Mouse (Mus musculus) embryonic facial prominence, embryonic 11.5 days (tissue): ENCODE measurements around the gene Dnase1. TPM values are rescaled to one million over a fixed set of nuclear protein-coding genes. Genes with fewer than 3 reads are reported as not detected.

ENCODE experiments used
- ATAC-seq: fragments of 200-750 bp; cut with Nextera tagmentation; replicated peaks from 2 replicates; pipeline ENCODE4 v1.8.0; 2017; ENCODE audit warnings: low read depth; ENCODE audit not compliant: insufficient number of reproducible peaks, low FRiP score, low TSS enrichment
- DNase-seq: peaks from one replicate; pipeline ENCODE4 v3.0.0-alpha.2; 2015; ENCODE audit warnings: low spot score
- H3K27ac ChIP-seq: fragments of 300-500 bp; sonication (generic); replicated peaks from 2 replicates; pipeline ENCODE4 v1.5.1; 2014; ENCODE audit warnings: mild to moderate bottlenecking, low read depth, low read length, control low read depth
- H3K27me3 ChIP-seq: fragments of 300-500 bp; sonication (generic); 2 replicates; pipeline ENCODE4 v1.6.1; 2014; ENCODE audit warnings: mild to moderate bottlenecking, low read length, moderate library complexity, mixed read lengths; ENCODE audit not compliant: control insufficient read depth, insufficient read depth
- H3K36me3 ChIP-seq: fragments of 300-500 bp; sonication (generic); replicated peaks from 2 replicates; pipeline ENCODE4 v1.6.1; 2014; ENCODE audit warnings: low read depth, mild to moderate bottlenecking, low read length, moderate library complexity, mixed read lengths; ENCODE audit not compliant: control insufficient read depth, insufficient read depth
- H3K4me1 ChIP-seq: fragments of 300-500 bp; sonication (generic); 2 replicates; pipeline ENCODE4 v1.6.1; 2014; ENCODE audit warnings: low read length, mixed read lengths; ENCODE audit not compliant: control insufficient read depth, insufficient read depth
- H3K4me2 ChIP-seq: fragments of 300-500 bp; sonication (generic); 2 replicates; pipeline ENCODE4 v1.6.1; 2014; ENCODE audit warnings: low read depth, mild to moderate bottlenecking, control low read depth, low read length, moderate library complexity
- H3K4me3 ChIP-seq: fragments of 300-500 bp; sonication (generic); 2 replicates; pipeline ENCODE4 v1.5.1; 2014; ENCODE audit warnings: low read depth, low read length, control low read depth
- H3K9ac ChIP-seq: fragments of 300-500 bp; sonication (generic); replicated peaks from 2 replicates; pipeline ENCODE4 v1.6.1; 2014; ENCODE audit warnings: mild to moderate bottlenecking, control low read depth, low read length
- H3K9me3 ChIP-seq: fragments of 300-500 bp; sonication (generic); replicated peaks from 2 replicates; pipeline ENCODE4 v1.6.1; 2016; ENCODE audit warnings: mild to moderate bottlenecking, low read length, inconsistent platforms, mixed read lengths; ENCODE audit not compliant: control insufficient read depth
- WGBS: fragments of 180-500 bp; shearing (Covaris S2); extraction: QIAGEN DNeasy Blood & Tissue Kit; methylation state at CpG from one replicate; pipeline ENCODE4 v1.1.7; 2014; 5-methylcytosine and 5-hydroxymethylcytosine counted together
- polyA plus RNA-seq: library from polyadenylated mRNA; unstranded; fragments of >200 nt; fragmentation: Nextera tagmentation; extraction: Ambion mirVana; gene quantifications from 2 replicates; pipeline ENCODE4 v1.2.1, GENCODE M21; 2014

The Dnase1 gene
- polyA plus RNA-seq, 1 experiment from 2014 or later, result 5.0 TPM

DNA sequence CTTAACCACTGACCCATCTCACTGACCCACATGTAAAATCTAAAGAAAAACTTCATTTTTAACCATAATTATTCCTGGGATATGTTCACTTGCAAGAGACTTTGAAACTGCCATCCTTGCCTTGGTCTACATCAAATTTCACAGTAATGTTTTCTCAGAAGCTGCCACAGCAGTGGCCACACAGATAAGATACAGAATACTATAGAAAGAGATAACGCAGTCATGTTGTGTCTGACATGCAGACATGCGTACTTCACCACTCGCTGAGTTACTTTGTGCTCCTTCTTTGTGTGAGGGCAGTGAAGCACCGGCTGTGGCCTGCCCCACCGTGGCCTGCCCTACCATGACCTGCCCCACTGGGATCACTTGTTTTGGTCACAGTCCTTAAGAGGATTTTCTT lies 2.8 kb upstream of the Dnase1 start:
- Histone ChIP-seq H3K36me3 (peaks cover 4% of the 10 kb centered on the region), H3K4me2 (no peak overlapping the region), H3K4me3 (no peak overlapping the region), H3K27me3 (no peaks in the 10 kb centered on the region), H3K27ac (no peak overlapping the region), H3K9ac (no peak overlapping the region), H3K4me1 (no peaks in the 10 kb centered on the region), H3K9me3 (no peaks in the 10 kb centered on the region)
- WGBS, result 73% methylated on average over 5 of the region's 5 CpGs
- ATAC-seq, result no peak
- no peak for DNase-seq

DNA sequence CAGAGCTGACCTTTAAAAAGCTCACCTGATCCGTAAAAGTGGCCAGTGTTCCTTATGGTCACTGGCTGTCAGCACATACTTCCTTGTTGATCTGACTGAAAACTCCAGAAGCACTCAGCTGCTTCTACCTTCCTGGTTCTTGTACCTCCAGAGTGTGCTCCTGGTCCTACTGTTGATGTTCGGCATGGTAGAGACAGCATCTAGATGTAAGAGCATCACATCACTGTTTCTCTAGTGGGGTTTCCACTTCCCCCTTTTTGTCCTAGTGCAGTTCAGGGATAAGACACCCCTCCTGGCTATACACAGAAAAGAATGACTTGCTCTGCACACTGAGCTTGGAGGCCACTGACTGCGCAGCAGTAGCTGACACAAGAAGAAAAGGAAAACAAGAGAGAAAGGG lies 2.3 kb upstream of the Dnase1 start:
- no peak overlapping the region for H3K27ac ChIP-seq
- ATAC-seq (no peak), DNase-seq (no peak)
- H3K27me3 ChIP-seq, result no peaks in the 10 kb centered on the region
- H3K9ac ChIP-seq, result no peak overlapping the region
- 86% methylated on average over 3 of the region's 3 CpGs for WGBS
- H3K4me1 ChIP-seq, result no peaks in the 10 kb centered on the region
- H3K4me2 ChIP-seq, result no peak overlapping the region
- H3K9me3 ChIP-seq, result no peaks in the 10 kb centered on the region
- peaks cover 4% of the 10 kb centered on the region for H3K36me3 ChIP-seq
- no peak overlapping the region for H3K4me3 ChIP-seq

GRCm38 (mm10) chr16:4035575-4035974 lies 1.2 kb upstream of the Dnase1 start:
- Histone ChIP-seq H3K9me3 (no peaks in the 10 kb centered on the region), H3K9ac (no peak overlapping the region), H3K4me2 (no peak overlapping the region), H3K27ac (no peak overlapping the region), H3K4me3 (no peak overlapping the region), H3K36me3 (peaks cover 4% of the 10 kb centered on the region), H3K4me1 (no peaks in the 10 kb centered on the region), H3K27me3 (no peaks in the 10 kb centered on the region)
- 87% methylated on average over 2 of the region's 2 CpGs for WGBS
- ATAC-seq, result no peak
- DNase-seq, result no peak

DNA sequence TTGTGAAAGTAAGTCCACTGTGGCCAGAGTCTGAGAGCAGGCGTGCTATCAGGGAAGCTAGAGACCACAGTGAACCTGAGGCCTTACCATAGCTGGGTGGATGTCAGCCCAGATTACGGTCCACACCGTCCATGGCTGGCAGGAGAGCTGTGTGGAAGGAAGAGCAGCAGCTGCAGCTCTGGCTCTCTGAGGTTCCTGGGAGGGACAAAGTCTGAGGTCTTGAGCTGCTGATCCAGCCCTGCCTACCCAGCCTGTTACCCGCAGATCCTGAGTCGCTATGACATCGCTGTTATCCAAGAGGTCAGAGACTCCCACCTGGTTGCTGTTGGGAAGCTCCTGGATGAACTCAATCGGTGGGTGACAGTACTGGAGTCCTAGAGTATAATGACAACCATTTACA lies 948 bp downstream of the Dnase1 start:
- no peak overlapping the region for H3K27ac ChIP-seq
- ATAC-seq (no peak), DNase-seq (no peak)
- H3K36me3 ChIP-seq, result peaks cover 4% of the 10 kb centered on the region
- H3K4me2 ChIP-seq, result no peak overlapping the region
- no peaks in the 10 kb centered on the region for H3K9me3 ChIP-seq
- H3K27me3 ChIP-seq, result no peaks in the 10 kb centered on the region
- H3K9ac ChIP-seq, result no peak overlapping the region
- WGBS, result 91% methylated on average over 7 of the region's 7 CpGs
- H3K4me3 ChIP-seq, result no peak overlapping the region
- H3K4me1 ChIP-seq, result no peaks in the 10 kb centered on the region

DNA sequence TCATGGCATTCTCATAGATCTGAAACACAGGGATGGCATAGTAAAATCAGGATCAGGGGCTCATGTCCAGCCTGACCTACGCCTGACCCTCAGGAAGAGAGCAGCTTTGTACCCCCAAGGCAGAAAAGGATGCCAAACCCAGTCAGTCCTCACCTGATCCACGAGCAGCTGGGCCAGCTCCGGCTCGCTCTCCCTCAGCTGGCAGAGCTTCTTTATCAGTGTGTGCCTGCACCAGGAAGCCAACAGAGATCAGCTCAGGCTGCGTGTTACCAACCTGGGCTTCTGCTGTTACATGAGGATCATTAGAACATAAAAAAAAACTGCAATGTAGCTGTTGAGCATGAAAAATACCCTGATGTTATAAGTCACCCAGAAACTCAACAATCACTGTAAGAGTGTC lies 3.5 kb downstream of the Dnase1 start:
- DNase-seq, result no peak
- Histone ChIP-seq H3K9ac (no peak overlapping the region), H3K36me3 (peaks cover 8% of the 10 kb centered on the region), H3K4me1 (no peaks in the 10 kb centered on the region), H3K27me3 (no peaks in the 10 kb centered on the region), H3K9me3 (no peaks in the 10 kb centered on the region), H3K27ac (no peak overlapping the region), H3K4me2 (no peak overlapping the region), H3K4me3 (no peak overlapping the region)
- ATAC-seq, result no peak
- WGBS, result 88% methylated on average over 5 of the region's 5 CpGs

GRCm38 (mm10) chr16:4041646-4042045 lies 4.9 kb downstream of the Dnase1 start:
- peaks cover 8% of the 10 kb centered on the region for H3K36me3 ChIP-seq
- no peak for DNase-seq
- ATAC-seq, result no peak
- no peak overlapping the region for H3K27ac ChIP-seq
- H3K9me3 ChIP-seq, result no peaks in the 10 kb centered on the region
- no peaks in the 10 kb centered on the region for H3K27me3 ChIP-seq
- H3K4me2 ChIP-seq, result no peak overlapping the region
- 95% methylated on average over 4 of the region's 4 CpGs for WGBS
- H3K4me1 ChIP-seq, result no peaks in the 10 kb centered on the region
- H3K9ac ChIP-seq, result no peak overlapping the region
- no peak overlapping the region for H3K4me3 ChIP-seq

DNA sequence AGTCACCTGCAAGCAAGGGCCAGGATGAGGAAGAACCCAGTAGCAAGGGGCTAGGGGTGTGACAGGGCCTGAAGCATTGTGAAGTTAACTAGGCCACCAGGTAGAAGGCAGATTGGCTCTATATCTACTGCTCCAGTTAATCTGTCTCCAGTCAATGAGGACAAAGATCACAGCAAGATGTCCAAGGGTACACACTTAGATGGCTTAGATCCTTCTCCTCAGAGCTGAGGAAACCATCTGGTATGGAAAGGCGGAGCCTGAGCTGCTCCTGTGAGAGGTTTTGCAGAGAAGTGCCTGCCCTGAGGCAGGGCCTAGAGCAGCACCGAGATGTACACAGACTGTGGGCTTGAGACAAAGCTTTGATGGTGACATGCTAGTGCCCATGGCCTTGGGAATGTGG lies 7.4 kb downstream of the Dnase1 start:
- no peaks in the 10 kb centered on the region for H3K9me3 ChIP-seq
- H3K27me3 ChIP-seq, result no peaks in the 10 kb centered on the region
- H3K9ac ChIP-seq, result no peak overlapping the region
- H3K27ac ChIP-seq, result no peak overlapping the region
- peaks cover 4% of the 10 kb centered on the region for H3K36me3 ChIP-seq
- 98% methylated on average over 2 of the region's 2 CpGs for WGBS
- no peaks in the 10 kb centered on the region for H3K4me1 ChIP-seq
- H3K4me2 ChIP-seq, result no peak overlapping the region
- H3K4me3 ChIP-seq, result no peak overlapping the region
- no peak for ATAC-seq
- no peak for DNase-seq

GRCm38 (mm10) chr16:4045524-4045923 lies 8.8 kb downstream of the Dnase1 start:
- no peak overlapping the region for H3K27ac ChIP-seq
- 91% methylated on average over 4 of the region's 4 CpGs for WGBS
- no peaks in the 10 kb centered on the region for H3K9me3 ChIP-seq
- H3K4me1 ChIP-seq, result no peaks in the 10 kb centered on the region
- no peak overlapping the region for H3K9ac ChIP-seq
- ATAC-seq, result no peak
- no peak overlapping the region for H3K4me3 ChIP-seq
- no peak overlapping the region for H3K4me2 ChIP-seq
- DNase-seq, result no peak
- H3K36me3 ChIP-seq, result peaks cover 4% of the 10 kb centered on the region
- no peaks in the 10 kb centered on the region for H3K27me3 ChIP-seq
